Mouse (Mus musculus): ENCODE results near the gene Olfr1000.
"Not testable (repeated sequence)": the region's sequence is repeated elsewhere in the genome, so short reads cannot be mapped to it uniquely, and the experiment has no call there.

Gene Olfr1000

DNA sequence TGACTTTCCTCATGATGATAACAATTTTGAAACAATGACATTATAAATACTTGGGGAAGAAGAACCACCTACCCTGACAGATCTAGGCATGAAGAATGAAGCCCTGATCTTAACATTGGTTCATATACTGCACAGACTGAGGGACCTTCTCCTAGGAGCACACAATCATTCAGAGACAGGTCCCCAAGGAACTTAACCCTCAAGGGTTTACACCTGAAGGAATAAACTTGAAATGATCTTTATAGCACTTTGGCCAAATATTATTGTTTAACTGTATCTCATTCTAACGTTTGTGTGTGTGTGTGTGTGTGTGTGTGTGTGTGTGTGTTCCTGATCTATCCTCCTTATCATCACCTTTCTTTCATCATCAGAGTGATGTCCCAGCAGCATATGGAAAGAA, at the start of gene Olfr1000:
TSS of gene Olfr1000 (minus strand) at position 101 of the 400 bp plus-strand sequence.
- no peak for DNase-seq

- no peak for DNase-seq
Observed at GRCm38 (mm10) chr2:85650604-85651003, 38.9 kb upstream of the Olfr1000 start, which contains the start of gene Olfr1002. Gene Olfr1002 (minus strand): TSS chr2:85650704.

GRCm38 (mm10) chr2:85588648-85589047, 23.1 kb downstream of the Olfr1000 start, which contains the start of gene Olfr998:
Gene Olfr998 (plus strand): TSS chr2:85588948.
- DNase-seq = not testable (repeated sequence)

DNA sequence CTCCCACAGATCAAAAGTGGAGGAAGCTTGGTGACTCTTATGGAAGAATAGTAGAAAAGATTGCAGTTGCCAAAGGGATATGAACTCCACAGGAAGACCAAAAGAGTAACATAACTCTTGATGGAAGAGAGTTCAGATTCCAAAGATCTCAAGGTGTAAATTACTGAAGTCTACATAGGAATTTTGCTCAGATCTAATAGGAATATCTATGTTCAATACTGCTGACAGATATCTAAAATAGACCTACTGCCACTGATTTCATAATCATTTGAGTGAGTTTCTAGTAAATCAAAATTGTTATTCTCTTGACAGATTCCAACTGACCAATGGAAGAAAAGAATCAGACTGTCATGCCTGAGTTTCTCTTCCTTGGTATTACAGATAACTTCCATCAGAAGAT, 32.8 kb downstream of the Olfr1000 start, which contains the start of gene Olfr996:
TSS of gene Olfr996 (plus strand) at position 301 of the 400 bp plus-strand sequence.
- DNase-seq = no peak

DNA sequence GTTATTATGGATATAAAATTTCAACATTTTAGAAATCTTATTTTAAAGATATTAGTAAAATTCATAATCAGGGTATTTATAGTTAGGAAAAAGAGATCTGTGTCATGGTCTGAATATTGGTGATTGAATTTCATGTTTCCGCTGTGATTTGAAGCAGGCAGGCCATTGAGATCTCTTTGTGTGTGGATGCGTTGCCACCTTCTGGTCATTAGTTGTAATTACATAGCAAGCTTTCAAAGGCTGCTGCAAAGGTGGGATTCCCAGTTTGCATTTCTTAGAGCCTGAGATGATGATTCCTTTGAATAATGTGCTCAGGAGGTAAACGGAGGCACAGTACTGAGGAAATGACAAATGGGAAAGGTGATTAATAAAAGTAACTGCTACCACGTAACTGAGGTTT, 50.5 kb downstream of the Olfr1000 start:
- DNase-seq = no peak

DNA sequence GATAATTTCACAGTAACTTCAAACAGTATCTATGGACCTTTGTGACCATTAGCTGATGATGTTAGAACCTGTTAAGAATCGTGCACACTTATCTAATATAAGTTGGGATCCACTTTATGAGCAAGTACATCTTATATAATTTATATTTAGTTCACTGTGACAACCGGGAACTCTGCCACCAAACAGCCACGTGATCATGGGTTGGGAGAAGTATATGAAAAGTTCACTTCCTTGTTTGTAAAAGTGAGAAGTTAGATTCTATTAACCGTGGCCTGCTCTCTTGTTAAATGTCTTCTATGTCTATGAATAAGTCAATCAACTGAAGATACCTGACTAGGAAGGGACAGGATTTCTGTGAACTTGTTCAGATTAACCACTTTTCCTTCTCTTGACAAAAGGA, 51.5 kb downstream of the Olfr1000 start:
- no peak for DNase-seq

Measured in kidney, adult 11 months (tissue).